Mouse (Mus musculus) midbrain, postnatal 0 days (tissue): ENCODE measurements around the gene Gpr132. TPM values are rescaled to one million over a fixed set of nuclear protein-coding genes. Genes with fewer than 3 reads are reported as not detected.

ENCODE experiments used
- ATAC-seq: fragments of 200-750 bp; cut with Nextera tagmentation; 2 replicates; pipeline ENCODE4 v1.8.0; 2017; ENCODE audit warnings: moderate number of reproducible peaks, mild to moderate bottlenecking, moderate TSS enrichment, moderate library complexity; ENCODE audit not compliant: low FRiP score
- DNase-seq: peaks from one replicate; pipeline ENCODE4 v3.0.0-alpha.2; 2015; ENCODE audit warnings: low spot score
- H3K27ac ChIP-seq: fragments of 300-500 bp; sonication (generic); 2 replicates; pipeline ENCODE4 v1.5.1; 2014; ENCODE audit warnings: low read depth, mild to moderate bottlenecking, low read length, mixed read lengths
- H3K27me3 ChIP-seq: fragments of 300-500 bp; sonication (generic); 2 replicates; pipeline ENCODE4 v1.6.1; 2014; ENCODE audit warnings: low read length, control low read depth, mixed read lengths; ENCODE audit not compliant: insufficient read depth
- H3K36me3 ChIP-seq: fragments of 300-500 bp; sonication (generic); 2 replicates; pipeline ENCODE4 v1.6.1; 2014; ENCODE audit warnings: low read length, control low read depth, mixed read lengths; ENCODE audit not compliant: insufficient read depth
- H3K4me1 ChIP-seq: fragments of 300-500 bp; sonication (generic); 2 replicates; pipeline ENCODE4 v1.6.1; 2014; ENCODE audit warnings: mild to moderate bottlenecking, control low read depth, antibody characterized with exemption, low read length, mixed read lengths; ENCODE audit not compliant: insufficient read depth
- H3K4me2 ChIP-seq: fragments of 300-500 bp; sonication (generic); 2 replicates; pipeline ENCODE4 v1.6.1; 2014; ENCODE audit warnings: low read depth, mild to moderate bottlenecking, low read length, mixed read lengths; ENCODE audit not compliant: poor library complexity, severe bottlenecking
- H3K4me3 ChIP-seq: fragments of 300-500 bp; sonication (generic); 2 replicates; pipeline ENCODE4 v1.5.1; 2014; ENCODE audit warnings: low read depth, mild to moderate bottlenecking, low read length, moderate library complexity
- H3K9ac ChIP-seq: fragments of 300-500 bp; sonication (generic); replicated peaks from 2 replicates; pipeline ENCODE4 v1.6.1; 2014; ENCODE audit warnings: mild to moderate bottlenecking, low read length, moderate library complexity, mixed read lengths; ENCODE audit not compliant: poor library complexity, severe bottlenecking
- H3K9me3 ChIP-seq: fragments of 300-500 bp; sonication (generic); 2 replicates; pipeline ENCODE4 v1.6.1; 2016; ENCODE audit warnings: low read length, control low read depth
- CTCF ChIP-seq: IDR thresholded peaks from 2 replicates; pipeline ENCODE4 v1.5.1; 2016; ENCODE audit warnings: antibody characterized with exemption, mild to moderate bottlenecking
- WGBS: fragments of 180-500 bp; shearing (Covaris S2); extraction: QIAGEN DNeasy Blood & Tissue Kit; methylation state at CpG from one replicate; pipeline ENCODE4 v1.1.7; 2014; 5-methylcytosine and 5-hydroxymethylcytosine counted together
- polyA plus RNA-seq: library from polyadenylated mRNA; unstranded; fragments of >200 nt; fragmentation: Nextera tagmentation; extraction: Ambion mirVana; gene quantifications from 2 replicates; pipeline ENCODE4 v1.2.1, GENCODE M21; 2015
- total RNA-seq: library from RNA; depleted of rRNA; stranded (reverse); fragments of >200 nt; gene quantifications from 2 replicates; pipeline ENCODE4 v1.2.3, GENCODE M21; 2014

Gpr132 gene
- total and polyA plus RNA-seq, 2 experiments from 2014 or later = 0.06 to 0.16 TPM

DNA sequence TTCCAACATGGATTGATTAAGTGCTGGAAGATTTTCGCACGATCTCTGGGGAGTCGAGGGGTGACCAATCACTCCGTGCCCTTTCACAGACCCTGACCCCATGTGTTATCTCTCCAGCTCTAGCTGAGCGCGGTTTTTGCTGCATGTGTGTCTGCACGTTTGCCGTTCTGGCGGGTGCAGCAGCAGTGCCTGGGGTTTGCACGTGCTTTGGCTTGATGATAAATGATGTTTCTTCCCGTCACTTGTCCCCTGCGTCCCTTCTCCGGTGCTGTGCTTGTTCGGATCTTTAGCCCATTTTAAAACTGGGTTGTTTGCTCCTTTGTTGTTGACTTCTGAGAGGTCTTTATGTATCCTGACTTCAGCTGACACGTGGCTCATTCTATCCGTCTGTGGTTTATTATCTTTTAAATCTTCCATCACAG lies 1.8 kb upstream of the Gpr132 start:
- no peak for TF ChIP-seq CTCF
- H3K9me3 ChIP-seq = no peaks in the 10 kb centered on the region
- no peaks in the 10 kb centered on the region for H3K4me1 ChIP-seq
- no peak overlapping the region for H3K9ac ChIP-seq
- H3K4me3 ChIP-seq = no peak overlapping the region
- ATAC-seq = no peak
- no peak overlapping the region for H3K27ac ChIP-seq
- no peaks in the 10 kb centered on the region for H3K36me3 ChIP-seq
- WGBS = 22% methylated on average over 16 of the region's 16 CpGs
- no peak overlapping the region for H3K4me2 ChIP-seq
- peaks cover 9% of the 10 kb centered on the region; the same call in 1 of the 2 replicates for H3K27me3 ChIP-seq
- peak; percentile 30 for DNase-seq

DNA sequence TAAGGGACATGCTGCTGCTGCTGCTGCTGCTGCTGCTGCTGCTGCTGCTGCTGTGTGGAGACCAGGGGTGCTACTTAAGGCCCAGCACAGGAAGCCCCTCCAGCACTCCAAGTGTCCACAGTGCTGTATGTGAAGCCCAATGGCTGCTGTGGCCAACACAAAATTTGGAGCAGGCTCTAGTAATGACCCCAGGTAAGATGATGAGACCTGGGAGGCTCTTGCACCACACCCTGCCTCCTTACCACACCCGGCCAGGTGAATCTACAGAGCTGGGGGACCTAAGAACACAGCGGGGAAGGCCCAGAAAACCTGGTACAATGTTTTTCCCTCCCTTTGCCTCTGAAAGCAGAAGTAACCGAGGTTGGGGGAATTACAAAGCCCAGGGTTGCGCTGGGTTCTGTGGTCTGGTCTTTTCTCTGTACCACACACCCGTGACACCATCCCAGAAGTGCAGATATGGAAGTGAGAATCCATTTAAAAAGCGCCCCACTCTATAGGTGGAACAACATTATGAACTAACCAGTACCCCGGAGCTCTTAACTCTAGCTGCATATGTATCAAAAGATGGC lies 838 bp downstream of the Gpr132 start:
- no peak overlapping the region for H3K27ac ChIP-seq
- H3K9ac ChIP-seq = no peak overlapping the region
- H3K9me3 ChIP-seq = no peaks in the 10 kb centered on the region
- 89% methylated on average over 7 of the region's 7 CpGs for WGBS
- ATAC-seq = no peak
- H3K4me2 ChIP-seq = no peak overlapping the region
- no peak for DNase-seq
- no peaks in the 10 kb centered on the region for H3K4me1 ChIP-seq
- TF ChIP-seq CTCF = no peak
- no peaks in the 10 kb centered on the region for H3K36me3 ChIP-seq
- H3K4me3 ChIP-seq = no peak overlapping the region
- H3K27me3 ChIP-seq = no peaks in the 10 kb centered on the region

DNA sequence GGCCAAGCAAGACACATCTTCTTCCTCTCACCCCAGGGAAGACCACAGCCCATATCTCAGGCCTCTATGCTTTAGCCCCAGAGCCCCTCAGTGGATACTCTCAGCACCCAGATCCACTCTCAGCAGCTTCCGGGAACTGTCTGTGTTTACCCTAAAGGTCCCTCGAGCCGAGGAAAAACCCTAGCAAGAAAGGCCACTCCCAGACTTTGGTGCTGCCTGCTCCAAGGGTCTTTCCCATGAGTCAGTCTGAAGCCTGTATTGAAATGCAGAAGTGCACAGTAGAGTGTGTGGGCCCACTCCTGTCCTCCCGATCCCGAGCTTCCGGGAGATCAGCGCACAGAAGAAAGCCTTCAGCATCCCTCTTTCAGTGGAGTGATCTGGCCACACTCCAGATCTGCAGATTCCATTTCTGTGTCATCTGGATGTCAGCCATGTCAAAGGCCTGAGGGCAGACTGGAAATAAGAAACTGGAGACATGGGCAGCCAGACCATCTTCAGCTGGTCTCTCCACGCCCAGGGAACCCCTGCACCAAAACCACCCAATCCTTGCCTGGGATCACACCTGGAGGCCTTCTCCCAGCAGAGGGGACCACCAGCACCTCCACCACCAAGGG lies 1.5 kb downstream of the Gpr132 start:
- H3K4me2 ChIP-seq = no peak overlapping the region
- H3K9ac ChIP-seq = no peak overlapping the region
- no peaks in the 10 kb centered on the region for H3K36me3 ChIP-seq
- ATAC-seq (no peak), DNase-seq (no peak)
- no peak for TF ChIP-seq CTCF
- 74% methylated on average over 8 of the region's 8 CpGs for WGBS
- H3K4me1 ChIP-seq = no peaks in the 10 kb centered on the region
- H3K4me3 ChIP-seq = no peak overlapping the region
- H3K27me3 ChIP-seq = no peaks in the 10 kb centered on the region
- H3K9me3 ChIP-seq = no peaks in the 10 kb centered on the region
- no peak overlapping the region for H3K27ac ChIP-seq

DNA sequence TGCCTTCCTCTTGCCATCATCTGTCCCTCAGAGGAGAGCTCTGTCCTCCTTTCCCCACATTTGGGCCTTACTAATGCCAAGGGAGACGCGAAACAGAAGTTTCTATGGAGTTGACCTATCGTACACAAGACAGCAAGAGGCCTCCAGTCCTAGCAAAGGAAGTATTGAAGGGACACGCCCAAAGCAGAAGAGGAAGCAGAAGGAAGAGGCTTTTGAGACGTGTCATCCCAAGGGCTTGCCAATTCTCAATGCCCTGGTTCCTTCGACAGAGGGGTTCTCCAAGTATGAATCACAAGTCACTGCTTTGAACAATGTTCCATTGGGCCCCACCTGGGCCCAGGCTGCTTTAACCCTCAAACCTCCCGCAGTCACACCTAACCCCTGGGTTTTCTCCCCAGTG lies 3.2 kb downstream of the Gpr132 start:
- Histone ChIP-seq H3K27ac (no peak overlapping the region), H3K4me2 (no peak overlapping the region), H3K4me3 (no peak overlapping the region), H3K36me3 (no peaks in the 10 kb centered on the region), H3K9ac (no peak overlapping the region), H3K27me3 (no peaks in the 10 kb centered on the region), H3K9me3 (no peaks in the 10 kb centered on the region), H3K4me1 (no peaks in the 10 kb centered on the region)
- 85% methylated on average over 7 of the region's 7 CpGs for WGBS
- TF ChIP-seq CTCF = no peak
- ATAC-seq (no peak), DNase-seq (no peak)

DNA sequence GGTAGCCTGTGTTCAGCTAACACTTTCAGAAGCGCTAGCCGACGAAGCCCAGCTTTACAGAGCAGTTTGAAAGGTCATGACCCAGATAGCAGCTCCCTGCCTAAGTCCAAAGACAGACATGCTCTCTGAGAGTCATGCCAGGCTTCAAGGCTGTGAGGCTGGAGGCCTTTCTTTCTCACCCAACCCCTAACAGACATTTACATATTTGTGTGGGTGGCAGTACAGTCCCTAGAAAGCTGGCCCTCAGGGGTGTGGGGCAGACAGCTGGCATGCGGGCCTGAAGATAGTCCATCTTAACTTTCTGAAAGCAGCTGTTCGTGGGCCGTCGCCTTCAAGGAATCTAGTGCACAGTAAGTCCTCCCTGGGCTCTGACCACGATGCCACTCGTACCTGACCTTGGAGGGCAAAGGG lies 6.1 kb downstream of the Gpr132 start:
- no peak overlapping the region for H3K27ac ChIP-seq
- no peak overlapping the region for H3K9ac ChIP-seq
- no peak for DNase-seq
- H3K9me3 ChIP-seq = no peaks in the 10 kb centered on the region
- no peak overlapping the region for H3K4me3 ChIP-seq
- TF ChIP-seq CTCF = no peak
- no peaks in the 10 kb centered on the region for H3K36me3 ChIP-seq
- no peaks in the 10 kb centered on the region for H3K4me1 ChIP-seq
- no peaks in the 10 kb centered on the region for H3K27me3 ChIP-seq
- no peak overlapping the region for H3K4me2 ChIP-seq
- ATAC-seq = no peak
- 59% methylated on average over 9 of the region's 9 CpGs for WGBS

DNA sequence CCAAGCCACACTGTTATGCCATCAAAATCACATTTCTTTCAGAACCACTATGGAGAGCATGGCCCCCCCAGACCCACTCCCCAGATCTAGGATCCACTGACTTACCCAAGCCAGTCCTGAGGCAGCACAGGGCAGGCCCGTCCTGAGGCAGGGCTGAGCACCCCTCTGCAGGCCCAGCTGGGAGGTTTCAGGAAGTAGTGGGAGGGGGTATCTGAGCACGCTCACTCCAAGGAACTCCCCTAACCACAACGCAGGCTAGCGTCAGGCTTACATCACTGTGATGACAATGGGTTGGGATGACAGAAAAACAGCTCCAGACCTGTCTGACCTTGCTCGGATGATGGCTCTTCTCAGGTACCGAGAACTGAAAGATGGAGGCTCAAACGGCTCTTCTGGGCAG lies 7.3 kb downstream of the Gpr132 start:
- H3K27me3 ChIP-seq = no peaks in the 10 kb centered on the region
- no peaks in the 10 kb centered on the region for H3K36me3 ChIP-seq
- H3K9me3 ChIP-seq = no peaks in the 10 kb centered on the region
- H3K4me2 ChIP-seq = no peak overlapping the region
- H3K4me3 ChIP-seq = no peak overlapping the region
- no peaks in the 10 kb centered on the region for H3K4me1 ChIP-seq
- DNase-seq = no peak
- H3K27ac ChIP-seq = no peak overlapping the region
- no peak overlapping the region for H3K9ac ChIP-seq
- no peak for TF ChIP-seq CTCF
- ATAC-seq = no peak
- 75% methylated on average over 7 of the region's 7 CpGs for WGBS
